Mouse (Mus musculus): ENCODE measurements at regions not wholly inside any gene's neighbourhood (a gene's known extent, or its start where the extent isn't known, plus 50 kb on each side); places are given as distances from the start of the nearest gene placed in this dataset.

DNA sequence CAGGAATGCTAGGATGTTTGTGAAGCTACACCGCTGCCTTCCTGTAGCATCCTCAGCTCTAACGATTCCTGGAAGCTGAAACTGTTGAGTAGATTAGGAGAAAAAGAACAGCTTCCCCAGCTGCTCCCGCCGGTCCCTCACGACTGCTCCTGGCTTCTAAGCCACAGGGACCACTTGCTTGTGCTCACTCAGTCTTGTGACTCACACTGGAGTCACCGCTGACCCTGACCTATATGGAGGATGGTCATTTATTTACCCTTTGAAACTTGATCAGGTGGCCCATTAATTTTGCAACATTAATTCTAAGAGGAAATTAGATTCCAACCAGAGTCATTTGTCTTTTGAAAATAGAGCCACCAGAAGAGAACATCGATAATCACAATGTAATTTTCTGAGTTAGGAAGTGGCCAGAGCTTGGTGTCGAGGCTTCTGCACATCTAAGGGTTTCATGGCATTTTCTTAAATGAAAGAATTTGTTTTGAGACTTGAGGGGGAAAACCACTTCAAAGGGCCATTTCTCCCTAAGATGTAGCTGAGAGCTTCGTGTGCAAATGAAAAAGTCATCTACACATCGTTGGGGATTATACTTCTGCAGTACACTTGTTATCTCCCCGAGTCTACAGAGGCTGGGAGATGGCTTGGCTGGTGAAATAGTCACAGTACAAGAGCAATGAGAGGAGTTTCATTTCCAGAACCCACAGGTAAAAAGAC is 153.8 kb upstream of the Runx1 start:
- no peak for TF ChIP-seq CTCF (IDR thresholded peaks at IDR 0.05; ENCODE audit: borderline replicate concordance, control insufficient read depth, extremely low read depth, insufficient read depth, low read length, poor library complexity)
- TF ChIP-seq POLR2A (IDR thresholded peaks at IDR 0.05; ENCODE audit: control insufficient read depth, extremely low read depth, insufficient read depth, low read length, poor library complexity), result no peak
